Mouse (Mus musculus) naive thymus-derived CD4-positive, alpha-beta T cell, adult 2 months (primary cell): ENCODE measurements around the gene Glis1.

Experiments
- DNase-seq: peaks from one replicate; pipeline ENCODE4 v3.0.0-alpha.2; 2011; ENCODE audit warnings: low read depth

Glis1 gene

DNA sequence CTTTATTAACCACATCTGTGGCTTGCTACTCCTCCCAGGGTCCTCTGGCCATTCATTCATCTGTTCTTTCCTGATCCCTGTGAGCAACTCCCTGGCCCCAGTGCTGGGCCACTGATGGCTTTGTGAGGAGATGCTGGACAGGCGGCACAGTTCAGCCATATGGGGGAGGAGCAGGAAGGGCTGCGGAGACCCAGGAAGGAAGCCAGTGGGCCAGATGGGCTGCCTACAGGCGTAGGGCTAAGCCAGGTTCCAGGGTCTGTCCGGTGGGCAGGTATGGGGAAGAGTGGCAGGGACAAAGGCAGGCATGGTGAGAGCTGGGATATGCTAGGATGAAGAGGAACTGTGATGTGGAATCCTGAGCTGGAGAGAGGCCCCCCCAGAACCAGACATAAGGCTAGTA, 193.8 kb downstream of the Glis1 start:
- DNase-seq: no peak

DNA sequence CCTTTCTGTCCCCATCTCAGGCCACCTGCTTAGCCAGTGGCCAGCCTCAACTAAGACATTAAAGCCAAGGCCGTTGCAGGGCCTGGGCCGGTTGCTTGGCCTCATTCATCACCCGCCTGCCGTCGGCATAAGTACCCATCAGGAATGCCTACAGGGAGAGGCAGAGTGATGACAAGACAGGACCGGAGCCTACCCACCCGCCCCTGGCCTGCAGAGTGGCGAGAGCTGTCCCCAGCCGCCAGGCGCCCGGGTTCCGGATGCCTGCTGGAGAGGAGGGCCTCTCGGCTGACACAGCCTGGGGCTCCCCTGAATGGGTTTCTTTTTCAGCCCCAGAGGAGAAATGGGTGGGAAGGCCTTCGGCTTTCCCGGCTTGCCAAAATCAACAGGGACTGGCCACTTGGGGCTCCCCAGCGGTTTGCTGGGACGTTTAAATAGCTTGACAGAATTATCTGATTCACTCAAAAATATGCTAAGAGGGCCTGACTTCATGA, 194.6 kb downstream of the Glis1 start:
- DNase-seq: no peak

DNA sequence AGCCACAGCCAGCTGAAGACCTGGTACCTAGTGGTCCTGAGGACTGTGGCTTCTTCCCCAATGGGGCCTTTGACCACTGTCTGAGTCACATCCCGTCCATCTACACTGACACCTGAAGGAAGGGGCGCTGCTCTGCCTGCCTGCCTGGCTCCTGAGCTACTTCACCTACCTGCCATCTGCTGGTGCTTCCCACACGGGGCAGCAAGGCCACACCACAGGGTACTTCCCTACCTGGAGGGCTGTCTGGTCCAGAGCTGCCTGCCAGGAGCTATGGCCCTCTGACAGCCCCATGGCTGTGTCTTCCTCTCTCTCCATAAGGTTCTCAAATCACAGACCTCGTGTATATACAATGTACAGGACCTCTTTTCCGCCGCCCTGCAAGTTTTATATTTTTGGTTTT, 200.2 kb downstream of the Glis1 start:
- no peak for DNase-seq

DNA sequence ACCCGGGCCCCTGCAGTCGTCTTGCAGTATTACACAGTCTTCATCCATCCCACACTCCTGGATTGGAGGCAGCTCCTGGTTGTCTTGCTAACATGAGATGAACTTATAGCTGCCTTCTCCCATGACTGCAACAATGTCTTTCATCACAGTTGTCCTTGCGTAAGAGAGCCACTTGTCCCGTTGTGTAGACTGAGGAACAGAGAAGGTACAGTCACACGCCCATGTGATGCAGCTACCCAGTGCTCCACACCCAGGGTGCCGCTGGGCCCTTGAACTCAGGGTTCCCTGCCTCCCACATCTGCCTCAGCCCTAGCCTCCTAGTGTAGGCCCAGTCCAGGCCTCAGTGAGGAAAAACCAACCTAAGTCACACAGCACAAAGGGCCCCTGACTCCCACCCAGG, 201.7 kb downstream of the Glis1 start:
- no peak for DNase-seq

DNA sequence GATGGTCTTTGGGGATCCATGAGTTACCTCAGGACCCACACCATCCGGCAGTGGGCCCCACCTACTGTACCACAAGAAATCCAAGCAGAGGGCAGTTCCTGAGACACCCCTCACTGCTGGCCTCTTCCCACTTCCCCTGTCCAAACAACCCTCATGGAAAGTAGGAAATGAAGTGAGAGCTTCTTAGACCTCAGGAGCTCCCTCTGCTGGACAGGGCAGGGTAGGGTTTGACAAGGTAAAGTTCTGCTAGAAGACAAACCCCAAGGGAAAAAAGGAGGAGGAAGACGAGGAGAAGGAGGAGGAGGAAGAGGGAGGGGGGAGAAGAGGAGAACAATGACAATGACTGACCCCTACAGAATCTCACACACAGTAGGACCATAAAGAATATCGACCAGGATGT, 203.3 kb downstream of the Glis1 start:
- DNase-seq: peak; percentile 38

DNA sequence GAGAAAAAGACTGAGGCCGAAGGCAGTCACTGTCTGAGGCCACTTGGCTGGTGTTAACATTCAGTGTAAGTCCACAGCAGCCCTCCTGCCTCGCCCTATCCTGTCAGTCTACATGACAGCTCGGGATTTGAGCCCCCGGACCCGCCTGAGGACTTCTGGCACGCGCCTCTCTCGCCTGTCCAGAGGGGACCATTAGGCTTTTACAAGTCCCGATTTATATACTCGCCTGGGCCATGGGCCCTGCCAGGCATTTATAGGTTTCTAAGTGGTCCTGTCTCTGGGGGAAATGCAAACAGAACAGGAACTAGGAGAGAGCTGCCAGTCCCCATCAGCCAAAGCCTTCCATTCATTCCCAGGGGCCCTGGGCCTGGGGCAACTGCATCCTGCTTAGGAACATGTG, 203.9 kb downstream of the Glis1 start:
- DNase-seq: no peak

DNA sequence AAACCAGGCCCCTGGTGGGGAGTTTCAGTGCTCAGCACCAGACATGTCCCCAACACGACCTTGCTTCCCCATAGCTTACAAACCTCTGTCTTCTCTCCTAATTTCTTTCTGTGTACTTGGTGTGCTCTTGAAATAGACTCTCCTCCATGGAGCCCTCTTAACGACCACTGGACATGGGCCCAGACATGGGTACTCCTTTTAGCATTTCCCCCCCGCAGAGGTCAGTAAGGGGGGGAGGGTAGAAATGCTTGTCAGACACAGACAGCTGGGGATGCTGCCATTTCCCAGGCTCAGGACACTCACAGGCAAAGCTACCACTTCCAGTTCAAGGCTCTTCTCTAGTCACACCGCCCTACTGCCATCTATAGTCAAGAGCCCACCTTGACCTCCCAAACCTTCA, 207.2 kb downstream of the Glis1 start:
- no peak for DNase-seq

DNA sequence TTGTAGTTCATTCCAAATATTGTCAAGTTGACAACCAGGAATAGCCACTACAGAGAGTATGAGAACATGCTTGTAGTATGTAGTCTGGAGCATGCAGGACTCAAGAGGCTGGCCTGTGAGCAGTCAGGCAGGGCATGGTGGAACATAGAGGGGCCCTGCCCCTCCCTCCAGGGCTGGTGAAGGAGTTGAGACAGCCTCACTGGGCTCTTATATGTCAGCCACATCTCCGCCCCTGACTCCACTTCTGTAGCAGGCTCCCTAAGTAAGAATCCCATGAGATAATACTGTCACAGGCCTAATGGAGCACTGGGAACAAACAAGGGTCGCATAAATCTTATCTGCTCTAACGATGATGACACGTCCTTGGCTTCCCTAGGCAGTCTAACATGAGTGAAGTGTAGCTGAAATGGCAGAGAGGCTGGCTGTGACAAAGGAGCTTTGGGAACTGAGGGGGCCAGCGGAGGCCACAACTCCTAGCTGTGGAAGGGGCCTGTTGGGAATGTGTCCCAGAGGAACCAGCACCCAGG, 214.6 kb downstream of the Glis1 start:
- no peak for DNase-seq

DNA sequence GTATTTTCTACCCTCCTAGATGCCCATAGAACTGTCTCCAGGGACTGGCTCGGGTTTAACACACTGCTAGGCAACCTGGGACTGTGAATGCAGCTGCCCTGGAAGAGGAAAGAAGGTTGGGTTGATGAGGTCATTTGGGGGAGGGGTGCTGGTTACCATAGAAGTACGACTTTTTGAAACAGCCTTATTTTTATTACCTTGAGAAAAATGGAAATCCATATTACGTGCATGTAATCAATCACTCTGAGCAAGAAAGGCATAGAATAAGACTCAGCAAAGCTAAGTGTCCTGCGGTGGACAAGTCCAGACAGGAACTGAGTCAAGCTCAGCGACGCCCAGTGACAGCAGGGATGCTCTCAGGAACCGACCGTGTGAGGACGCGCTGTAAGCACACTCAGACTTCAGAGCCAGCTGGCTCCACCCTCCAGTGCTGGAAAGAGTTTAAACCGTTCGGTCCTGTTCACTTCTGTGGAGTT, 216.7 kb downstream of the Glis1 start:
- no peak for DNase-seq

DNA sequence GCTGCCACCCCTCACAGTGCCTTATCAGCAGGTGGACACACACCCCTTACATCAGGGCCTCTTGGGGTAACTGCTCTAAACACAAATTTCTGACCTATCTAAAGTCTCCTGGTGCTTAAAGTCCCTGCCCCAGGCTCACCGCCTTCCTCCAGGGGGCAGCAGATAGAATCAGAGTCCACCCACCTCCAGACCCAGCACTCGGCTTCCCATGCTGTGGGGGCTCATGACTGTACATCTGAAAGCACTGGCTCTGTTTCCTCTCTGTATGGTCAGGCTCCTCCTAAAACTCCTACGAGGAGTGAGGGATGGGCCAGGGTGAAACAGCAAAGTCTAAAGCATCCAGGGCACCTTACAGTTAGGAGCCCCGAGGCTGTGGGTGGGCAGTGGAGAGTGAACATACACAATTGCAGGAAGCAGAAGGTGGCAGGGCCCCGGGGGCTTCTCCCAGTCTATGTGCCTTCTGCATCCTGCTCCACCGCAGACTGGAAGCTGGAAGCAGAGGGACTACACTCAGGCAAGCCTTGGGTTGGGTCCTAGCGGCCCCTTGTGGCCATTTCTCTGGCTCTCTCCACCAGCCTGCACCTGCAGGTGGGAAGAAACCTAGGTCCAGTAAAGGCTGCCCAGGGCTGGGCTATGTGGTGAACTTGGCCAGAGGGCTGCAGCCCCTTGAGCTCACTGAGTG, 218.3 kb downstream of the Glis1 start:
- DNase-seq: peak; percentile 10

DNA sequence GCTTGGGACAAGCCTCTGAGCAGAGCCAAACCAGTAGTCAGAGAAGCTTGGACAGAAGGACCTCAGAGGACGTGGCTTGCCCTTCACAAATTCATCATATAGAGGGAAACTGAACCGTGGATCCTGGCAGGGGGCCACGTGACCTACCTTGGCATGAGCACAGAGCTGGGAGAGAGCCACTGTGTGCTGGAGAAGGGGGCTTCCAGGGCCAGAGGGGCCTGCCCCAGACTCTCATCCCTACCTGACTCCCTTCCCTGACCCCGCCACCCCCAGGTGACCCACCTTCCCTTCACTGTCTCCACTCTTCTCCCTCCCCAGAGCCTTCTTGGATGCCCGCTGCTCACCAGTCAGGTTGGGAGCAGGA, 218.9 kb downstream of the Glis1 start:
- DNase-seq: no peak

DNA sequence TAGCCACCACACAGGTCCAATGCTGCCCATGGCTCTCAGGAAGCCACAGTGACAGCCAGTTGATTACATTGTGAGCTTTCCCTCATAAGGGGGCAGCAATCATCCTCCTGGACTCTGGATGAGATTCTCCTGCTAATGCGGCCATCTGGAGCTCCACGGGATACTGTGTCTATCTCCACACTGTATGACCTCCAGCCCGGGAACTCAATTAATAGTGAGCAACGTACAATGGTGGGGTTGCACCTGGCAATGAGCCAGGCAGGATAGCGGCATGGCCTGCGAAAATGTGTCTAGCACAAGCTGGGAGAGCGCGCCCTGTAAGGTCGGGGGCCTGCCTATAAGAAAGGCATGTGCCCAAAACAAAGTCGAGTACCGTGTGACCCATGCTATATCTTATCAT, 226.3 kb downstream of the Glis1 start:
- DNase-seq: no peak

DNA sequence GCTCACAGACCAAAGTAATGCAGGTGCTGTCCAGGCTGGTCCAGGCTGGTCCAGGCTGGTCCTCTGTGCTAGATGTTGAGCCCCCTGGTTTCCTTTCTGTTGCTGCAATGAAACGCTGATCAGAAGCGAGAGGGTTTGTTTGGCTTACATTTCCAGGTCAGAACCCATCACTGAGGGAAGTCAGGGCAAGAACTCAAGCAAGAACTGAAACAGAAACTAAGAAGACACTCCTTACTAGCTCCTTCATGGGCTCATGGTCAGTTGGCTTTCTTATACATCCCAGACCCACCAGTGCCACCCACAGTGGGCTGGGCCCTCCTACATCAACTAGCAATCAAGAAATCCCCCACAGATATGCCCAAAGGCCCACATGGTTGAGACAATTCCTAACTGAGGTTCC, 234.1 kb downstream of the Glis1 start:
- no peak for DNase-seq

DNA sequence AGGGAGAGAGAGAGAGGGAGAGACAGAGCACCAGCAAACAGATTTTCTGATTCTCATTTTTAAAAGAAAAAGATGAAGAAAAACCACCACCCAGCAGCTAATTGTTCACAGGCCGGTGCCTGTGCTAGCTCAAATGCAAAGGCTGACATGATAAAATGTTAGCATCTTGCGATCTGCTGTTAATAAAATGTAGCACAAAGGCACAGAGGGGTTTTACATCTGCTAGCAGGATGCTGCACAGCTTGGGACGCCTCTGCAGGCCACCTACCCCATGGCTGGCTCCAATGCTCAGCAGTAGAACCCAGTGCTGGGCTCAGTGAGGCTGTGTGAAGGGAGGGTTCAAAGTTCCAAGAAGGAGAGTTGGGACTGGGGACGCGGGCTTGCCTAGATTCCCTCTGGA, 236.3 kb downstream of the Glis1 start:
- DNase-seq: no peak

DNA sequence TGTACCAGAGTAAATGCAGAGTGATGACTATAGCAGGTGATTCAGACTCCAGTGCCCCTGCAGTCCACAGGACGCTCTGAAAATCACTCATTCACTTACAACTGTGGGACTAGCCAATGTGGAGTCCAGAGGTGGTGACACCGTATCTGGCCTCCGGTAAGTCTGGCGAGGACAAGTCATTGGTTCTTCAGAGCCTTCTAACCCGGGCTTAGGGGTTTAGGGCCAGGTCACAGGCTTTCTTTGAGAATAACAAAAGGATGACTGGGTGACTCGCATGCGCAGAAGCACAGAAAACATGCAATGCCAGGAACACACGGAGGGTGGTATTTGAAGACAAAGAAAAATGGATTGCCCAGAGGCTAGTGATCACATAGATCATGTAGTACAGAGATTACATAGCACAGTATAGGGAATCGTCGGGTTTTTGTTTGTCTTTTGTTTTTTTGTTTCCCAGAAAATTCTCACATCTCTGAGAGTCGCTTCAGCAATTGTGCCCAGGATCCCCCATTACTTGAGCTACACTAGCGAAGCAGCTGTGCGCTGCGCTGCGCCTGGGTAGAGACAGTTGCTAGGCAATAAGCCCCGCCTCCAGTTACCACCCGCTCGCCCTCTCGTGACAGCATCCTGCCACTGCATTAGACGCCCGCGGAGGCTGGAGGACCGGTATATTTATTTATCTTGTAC, 239.4 kb downstream of the Glis1 start:
- DNase-seq: peak; percentile 66

DNA sequence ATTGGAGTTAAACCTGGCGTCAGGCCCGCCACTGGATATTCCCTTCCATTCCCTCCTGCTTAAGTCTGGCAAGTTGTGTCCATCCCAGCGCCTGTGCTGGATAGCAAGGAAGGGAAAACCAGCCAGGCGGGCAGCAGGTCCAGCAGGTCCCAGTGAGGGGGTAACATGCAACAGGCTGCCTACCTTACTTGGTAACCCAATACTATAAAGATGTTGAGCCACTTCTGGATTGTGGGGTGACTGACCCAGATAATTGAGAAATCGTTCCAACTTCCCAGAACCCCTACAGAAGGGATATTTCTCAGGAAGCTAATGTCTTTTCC, 239.9 kb downstream of the Glis1 start:
- peak; percentile 2 for DNase-seq

DNA sequence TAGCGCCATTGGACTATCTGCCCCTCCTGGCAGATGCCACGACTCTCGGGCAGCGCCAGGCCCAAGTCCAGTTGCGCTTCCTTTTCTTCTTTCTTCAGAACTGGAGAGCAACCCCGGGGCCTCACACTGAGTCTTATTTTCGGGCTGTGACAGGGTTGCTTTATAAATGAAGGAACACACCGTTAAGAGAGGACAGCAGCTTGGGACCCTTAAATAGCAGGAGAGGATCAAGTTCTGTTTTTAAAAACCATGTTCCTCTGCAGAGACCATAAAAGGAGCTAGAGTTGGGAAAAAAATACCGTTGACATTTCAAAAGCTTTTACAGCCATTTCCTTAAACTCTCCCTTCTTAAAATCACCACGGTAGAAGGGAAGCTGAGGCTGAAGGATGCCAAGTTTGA, 241.3 kb downstream of the Glis1 start:
- no peak for DNase-seq

DNA sequence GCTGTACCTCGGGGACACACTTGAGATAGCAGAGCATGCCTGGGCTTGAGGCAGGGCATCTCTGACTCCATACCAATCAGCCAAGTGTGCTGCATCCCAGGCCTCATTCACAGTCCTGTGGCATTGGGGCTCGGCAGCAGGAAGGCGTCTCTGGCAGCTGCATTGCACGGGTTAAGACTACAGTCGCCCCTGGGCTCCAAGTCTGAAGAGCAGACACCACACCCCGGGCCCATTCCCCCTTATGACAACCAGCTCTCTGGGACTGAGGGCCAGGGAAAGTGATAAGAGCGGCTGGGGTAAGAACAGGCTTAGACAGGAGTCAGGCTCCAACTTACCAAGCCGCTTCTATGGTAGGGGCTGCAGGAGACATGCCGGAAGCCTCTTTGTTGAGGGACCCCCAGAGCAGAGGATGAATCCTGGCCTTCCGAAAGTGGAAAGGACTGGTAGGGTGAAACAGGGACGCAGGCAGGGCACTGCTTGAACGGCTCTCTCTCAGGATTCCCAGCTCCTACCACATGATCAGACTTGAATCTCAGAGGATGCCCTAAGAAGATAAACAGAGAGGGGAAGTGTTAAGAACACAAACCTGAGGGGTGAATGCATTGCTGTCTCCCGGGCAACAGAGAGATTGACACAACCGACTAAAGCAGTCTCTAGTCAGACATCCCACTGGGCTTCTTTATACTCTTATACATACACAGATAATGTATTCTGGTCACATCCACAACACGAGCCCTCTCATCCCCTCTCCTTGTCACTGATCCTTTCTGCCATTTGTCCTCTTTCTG, 246.1 kb downstream of the Glis1 start:
- DNase-seq: no peak

DNA sequence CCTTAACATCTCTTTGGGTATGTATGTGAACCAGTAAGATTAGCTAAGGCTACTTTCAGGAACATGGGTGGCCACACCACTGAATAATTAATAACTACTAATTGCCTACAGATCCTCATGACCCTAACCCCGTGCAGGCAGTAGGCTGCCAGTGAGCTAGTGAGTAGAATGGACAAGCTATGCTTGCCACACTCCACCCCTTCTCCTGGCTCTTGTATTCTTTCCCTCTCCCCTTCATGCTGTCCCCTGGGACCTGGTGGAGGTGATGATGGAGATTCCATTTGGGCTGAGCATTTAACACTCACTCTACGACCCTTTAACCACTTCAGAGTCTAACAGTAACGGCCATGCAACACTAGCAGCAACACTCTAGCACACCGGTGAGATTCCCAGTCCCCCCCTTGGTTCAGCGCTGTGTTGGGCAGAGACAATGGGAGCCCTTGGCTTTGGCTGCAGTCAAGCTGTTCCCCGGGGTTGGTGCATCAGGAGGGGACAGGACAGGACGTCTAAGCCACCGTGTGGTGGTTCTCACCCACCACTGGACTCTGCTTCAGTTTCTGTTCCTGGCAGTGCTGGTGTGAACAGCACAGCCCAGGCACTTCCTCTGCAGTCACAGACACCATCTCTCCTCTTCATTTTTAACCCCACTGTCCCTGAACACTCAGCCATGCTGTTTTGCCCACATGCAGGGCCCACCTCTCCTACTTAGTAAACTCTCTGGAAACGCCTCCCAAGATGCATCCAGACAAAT, 246.9 kb downstream of the Glis1 start:
- no peak for DNase-seq

DNA sequence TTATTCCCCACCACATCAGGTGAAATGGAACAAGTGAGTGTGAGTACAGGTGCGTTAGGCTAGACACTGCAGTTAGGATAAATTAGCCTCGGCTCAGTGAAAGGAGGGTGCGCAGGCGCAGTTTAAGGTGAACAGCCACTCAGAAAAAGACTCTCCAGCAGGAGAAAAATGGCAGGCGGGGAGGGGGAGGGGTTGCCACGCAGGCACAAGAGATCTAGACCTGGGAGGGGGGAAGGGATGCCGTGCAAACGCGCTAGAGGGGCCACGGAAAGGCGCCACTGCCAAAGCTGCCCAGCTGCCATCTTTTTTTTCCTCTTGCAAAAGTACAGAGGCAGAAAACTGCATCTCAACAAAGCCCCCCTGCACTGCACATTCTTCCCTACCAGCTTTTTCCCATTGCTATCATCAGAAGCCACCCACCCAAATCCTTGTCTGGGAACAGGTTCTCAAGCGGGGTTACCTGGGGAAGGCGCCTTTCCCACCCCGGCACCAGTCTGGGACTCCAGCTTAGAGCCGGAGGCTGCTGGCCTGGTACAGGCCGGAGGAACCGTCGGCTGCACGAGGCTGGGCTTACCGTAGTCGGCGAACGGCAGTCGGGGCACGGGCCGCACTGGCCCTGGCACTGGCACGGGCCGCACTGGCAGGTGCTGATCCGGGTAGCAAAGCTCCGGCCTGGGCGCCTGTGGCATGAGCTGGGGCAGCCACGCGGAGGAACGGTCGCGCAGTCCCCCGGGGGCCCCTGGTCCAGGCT, 248.8 kb downstream of the Glis1 start:
- DNase-seq: no peak

DNA sequence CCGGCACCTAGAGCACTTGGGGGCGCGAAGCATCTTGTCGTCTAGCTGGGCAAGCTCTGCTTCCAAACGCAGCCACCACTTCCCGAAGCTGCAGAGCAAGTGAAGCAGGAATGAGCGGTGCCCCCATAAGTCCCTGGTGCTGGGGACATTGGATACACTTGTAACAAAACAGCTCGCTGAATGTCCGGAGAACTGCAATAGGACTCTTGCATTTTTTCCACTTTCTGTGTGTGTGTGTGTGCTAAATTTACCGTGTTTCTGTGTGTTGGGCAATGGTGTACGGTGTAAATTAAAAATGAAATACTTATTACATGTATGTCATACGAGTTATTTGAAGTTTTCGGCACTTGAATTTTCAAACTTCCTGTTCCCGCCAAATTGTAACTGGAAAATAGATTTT, 249.7 kb downstream of the Glis1 start, which contains the start of gene Dmrtb1:
TSS of gene Dmrtb1 (minus strand) at position 101 of the 400 bp plus-strand sequence.
- DNase-seq: no peak
